Mouse (Mus musculus) cerebellum, postnatal 14 days (tissue): ENCODE data around the gene Sh2d1a.

Experiments used
- DNase-seq, 2 experiments: peaks; one replicate each; pipeline ENCODE4 v3.0.0; 2021; ENCODE audit warnings: mixed read lengths in 2 of 2

Gene Sh2d1a

DNA sequence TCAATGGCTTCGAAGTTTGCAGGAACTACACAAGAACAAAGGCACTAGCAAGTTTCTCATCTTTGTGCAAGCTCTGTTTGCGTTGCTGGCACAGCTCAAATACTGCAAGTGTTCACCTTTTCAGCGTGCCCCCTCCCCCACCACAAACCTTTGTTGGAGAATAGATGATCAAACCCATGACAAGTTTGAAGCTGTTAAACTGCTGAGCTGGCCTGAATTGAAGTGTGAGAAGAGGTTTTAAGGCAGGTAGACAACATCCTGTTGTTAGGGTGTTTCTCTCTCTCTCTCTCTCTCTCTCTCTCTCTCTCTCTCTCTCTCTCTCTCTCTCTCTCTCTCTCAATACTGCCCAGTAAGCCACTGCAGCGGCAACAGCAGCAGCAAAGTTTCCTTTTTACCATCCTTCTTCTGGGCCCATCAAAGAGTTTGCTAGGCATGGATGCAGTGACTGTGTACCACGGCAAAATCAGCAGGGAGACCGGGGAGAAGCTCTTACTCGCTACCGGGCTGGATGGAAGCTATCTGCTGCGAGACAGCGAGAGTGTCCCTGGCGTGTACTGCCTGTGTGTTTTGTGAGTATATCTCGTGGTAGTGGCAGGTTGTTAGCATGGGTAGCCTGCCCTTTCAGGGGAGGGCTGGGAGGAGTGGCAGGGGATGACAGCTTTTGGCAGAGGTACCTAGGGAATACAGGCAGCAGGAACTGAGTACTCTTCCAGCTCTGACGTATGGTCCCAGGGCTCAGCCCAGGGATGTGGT, at the start of gene Sh2d1a:
TSS of gene Sh2d1a (plus strand) at position 163 of the 753 bp plus-strand sequence.
- no peak for DNase-seq

DNA sequence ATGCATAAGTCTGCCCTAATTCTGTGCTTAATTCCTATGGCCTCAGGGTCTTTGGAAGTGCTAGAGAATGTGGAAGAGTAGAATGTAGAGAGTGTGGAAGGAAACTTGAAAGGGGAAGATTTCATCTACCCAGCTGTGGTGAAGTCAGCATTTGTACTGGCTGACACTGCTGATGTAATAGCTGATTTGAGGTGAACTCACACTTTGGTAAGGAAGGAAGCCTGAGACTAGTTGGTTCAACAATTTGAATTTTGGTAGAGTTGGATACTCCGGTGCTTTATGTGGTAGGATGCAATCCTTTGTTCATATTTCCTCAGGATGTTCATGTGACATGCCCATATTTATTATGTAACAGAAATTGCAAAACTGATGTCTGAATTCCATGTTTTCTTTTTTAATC, 49.3 kb upstream of the Sh2d1a start:
- no peak for DNase-seq

DNA sequence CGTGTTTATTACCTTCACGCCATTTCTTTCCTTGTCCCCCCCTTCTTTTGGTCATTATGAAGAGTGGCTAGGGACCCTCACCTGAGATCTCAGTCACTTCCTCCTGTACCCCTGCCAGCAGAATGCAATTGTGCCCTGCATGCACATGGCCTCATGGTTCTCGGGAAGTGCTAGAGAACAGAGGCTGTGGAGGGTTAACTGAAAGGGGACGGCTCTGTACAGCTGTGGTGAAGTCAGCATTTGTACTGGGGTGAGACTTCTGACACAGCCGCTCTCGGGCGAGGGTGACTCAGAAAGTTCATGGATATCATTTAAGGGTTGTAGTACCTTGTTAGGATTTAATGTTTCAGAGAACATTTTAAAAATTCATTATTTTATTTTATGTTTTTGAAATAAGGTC, 47.7 kb upstream of the Sh2d1a start:
- no peak for DNase-seq

DNA sequence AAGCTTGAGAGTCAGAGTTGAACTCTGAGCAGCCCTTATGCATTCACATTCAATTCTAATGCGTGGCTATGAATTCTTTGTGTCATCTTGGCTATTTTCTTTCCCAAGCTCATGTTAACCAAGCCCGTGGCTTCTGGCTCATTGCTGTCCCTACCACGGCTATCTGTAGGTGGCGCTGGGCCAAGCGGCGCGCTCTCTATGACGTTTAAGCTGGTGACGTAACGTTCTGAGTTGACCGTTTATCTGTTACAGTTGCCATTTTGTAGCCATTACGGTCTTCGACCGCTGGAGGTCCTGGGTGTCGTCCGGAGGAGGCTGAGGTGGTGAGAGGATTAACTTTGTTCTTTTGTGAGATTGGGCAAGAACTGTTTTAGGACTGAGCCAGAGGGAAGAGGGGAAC, 12.8 kb upstream of the Sh2d1a start, which contains the start of gene Tex13c2:
TSS of gene Tex13c2 (plus strand) at position 246 of the 400 bp plus-strand sequence.
- DNase-seq = no peak

DNA sequence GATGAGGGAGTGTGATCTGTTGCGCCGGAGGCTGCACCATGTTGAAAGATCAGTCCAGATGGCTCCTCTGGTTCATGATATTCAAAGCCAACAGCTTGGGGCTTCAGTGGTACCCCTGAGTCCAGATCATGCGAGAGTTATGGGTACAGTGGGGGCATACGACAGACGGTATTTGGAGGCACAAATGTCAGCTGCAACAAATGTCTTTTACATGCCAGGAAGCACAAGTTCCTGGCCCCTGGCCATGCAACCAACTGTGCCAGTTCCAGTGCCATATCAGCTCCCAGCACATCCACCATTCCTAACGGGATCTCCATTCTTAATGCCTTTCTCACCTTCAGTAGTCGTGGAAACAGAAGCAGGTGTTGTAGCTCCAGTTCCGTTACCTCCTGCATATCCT, 11.9 kb upstream of the Sh2d1a start:
- DNase-seq = peak; percentile 54 to 65

DNA sequence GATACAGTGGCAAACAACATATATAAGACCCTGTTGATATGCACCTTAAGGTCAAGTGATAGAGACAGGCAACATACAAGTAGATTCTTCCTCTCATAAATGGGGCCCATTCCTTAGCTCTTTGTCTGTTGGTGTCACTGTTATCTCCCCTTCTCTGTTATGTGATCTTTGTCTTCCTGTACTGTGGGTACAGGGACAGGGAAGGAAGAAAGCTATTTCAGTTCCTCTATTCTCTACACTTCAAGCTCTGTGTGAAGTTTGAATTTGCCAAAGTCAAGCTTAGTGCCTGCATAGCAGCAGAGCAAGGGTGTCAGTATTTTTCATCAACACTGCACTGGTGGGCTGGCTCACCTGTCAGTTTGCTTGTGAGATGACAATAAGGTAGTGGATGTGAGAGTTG, 1.7 kb upstream of the Sh2d1a start:
- DNase-seq = no peak

DNA sequence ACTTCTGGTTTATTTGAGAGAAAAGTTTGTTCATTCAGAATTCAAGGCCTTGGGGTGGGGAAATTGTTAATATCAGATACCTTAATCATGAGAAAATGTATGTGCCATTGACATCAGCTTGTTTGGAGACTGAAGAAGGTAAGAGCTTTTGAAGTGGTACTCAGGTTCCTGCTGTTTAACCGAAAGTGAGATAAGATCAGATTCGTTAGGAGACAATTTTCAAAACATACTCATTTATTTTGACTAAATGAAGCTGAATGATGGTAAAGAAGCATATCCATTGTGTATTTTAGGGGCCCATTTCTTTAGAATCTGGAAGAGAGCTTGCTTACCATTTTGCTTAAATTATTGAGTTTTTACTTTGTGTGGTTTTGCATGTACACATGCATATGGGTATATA, 8.9 kb downstream of the Sh2d1a start:
- DNase-seq = no peak

DNA sequence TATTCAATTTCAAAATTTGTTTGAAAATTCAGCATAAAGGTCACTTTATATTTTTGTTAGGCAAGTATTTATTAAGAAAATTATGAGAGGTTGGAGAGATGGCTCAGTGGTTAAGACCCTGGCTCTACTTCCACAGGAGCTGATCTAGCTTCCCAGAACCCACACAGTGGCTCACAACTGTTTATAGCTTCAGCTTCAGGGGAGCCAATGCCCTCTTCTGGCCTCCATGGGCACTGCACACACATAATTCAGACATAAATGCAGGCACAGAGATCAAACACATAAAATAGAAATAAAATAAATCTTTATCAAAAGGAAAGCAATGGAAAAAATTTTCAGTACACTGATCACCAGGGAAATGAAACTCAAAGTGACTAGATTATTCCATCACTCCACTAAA, 10.3 kb downstream of the Sh2d1a start:
- no peak for DNase-seq

DNA sequence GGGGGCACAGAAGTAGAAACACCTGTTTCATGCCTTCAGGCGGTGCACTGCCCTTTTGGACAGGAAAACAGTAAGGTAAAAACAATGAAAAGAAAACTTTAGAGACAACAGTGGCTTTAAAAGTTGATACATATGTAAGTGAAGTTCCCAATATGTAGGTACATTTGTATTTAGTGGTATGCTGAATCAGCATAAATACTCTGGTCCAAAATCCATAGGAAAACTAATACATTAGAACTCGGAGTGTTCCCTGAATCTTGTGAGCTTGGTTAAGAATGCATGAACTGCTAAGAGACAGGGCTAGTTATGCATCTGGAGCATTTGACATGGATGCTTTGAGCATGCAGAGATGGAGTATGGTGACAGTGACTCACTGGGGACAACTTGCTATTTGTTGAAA, 20.6 kb downstream of the Sh2d1a start:
- DNase-seq = no peak

DNA sequence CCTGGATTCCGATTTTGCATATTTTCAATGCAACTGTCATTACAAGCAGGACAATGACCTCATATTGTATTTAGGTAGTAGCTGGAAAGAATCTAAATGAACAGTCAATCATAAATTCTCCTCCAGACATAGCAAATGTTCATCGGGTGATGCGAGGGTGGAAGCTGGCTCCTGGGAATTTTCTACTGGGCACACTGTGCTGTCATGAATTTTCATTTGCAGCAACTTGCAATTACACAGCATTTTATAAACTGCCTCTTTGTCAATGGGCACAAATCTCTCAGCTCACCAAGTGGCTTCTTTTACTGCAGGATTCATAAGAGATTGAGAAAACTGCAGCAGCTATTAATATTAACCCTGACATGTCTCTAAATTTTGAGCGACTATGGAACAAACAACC, 28.4 kb downstream of the Sh2d1a start:
- DNase-seq = no peak

DNA sequence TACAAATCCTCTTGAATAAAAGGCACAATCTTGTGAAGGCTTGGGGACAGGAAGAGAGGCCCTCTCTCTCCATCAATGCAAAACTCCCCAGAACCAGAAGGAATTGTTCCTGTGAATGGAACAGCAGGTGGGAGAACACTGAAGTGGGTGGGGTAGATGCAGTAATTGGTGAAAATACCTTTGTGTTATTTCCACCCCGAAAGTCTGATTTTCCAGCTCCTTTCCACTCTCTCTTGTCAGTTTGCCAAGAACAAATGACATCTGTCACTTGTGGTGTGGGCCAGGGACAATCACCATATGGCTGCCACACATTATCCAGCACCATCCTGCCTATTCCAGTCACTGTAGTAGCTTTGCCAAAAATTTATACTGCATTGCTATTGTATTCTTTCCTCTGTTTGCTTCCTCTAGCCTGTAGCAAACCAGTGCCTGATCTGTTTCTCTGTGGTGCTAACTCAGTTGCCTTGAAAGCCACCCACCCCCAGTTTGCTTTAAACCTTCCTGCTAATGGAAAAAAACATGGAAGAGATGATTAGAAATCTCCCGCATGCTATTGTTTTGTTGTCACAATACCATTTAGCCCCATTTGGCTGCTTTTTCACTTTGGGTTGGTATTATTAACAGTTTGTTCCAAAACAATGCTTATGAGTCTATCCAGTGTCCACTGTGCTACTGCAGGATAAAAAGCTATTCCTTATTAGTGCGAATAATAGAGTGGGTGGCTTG, 37.9 kb downstream of the Sh2d1a start:
- peak; percentile 47 to 77 for DNase-seq

DNA sequence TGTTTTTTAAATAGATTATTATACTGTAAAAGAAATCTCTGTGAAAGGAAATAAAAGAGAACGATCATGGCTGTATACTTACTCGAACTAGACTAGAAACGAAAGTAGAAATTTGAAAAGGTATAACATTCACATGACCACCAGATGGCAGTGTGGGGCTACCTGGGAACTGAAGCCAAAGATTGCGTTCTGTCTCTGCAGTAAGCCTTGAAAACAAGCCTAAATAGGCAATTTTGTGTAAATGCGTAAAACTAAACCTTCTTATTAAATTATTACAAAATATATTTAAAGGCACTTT, 38.5 kb downstream of the Sh2d1a start:
- DNase-seq = peak; percentile 86 to 89

DNA sequence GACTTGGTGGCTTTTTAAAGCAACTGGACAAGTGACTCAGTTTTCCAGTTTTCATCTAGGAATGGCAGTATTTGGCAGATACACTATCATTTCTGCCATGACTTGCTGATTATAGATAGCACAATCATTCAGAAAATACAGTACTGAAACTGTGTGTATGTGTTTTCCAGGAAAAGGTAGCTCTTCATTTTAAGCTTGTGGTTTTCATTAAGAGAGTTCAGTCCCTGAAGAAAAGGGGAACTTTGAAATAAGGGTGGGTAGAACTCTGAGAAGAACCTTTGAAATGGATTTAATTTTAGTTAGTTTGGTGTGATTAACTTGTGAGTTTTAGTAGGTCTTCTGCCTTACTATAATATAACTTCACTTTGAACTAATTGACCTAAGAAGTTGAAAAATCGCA, 42.8 kb downstream of the Sh2d1a start:
- DNase-seq = no peak

DNA sequence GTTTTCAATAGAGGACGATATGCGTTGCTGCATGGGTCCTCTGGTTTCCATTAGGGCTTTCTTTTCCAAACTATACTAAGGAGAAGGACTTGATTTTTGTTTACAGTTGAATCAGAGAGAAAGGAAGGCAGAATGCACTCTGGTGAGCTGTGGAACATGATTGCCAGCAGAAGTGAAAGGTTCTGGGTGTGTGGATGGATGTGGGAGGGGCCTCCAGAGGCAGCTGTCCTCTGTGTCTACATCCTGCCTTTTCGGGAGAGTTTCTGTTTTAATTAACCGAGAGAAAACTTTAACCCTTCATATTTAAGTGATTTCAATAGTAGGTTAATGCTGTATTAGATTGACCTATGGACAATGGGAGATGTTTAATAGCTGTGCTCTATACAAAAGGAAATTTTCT, 46.3 kb downstream of the Sh2d1a start:
- DNase-seq = no peak

DNA sequence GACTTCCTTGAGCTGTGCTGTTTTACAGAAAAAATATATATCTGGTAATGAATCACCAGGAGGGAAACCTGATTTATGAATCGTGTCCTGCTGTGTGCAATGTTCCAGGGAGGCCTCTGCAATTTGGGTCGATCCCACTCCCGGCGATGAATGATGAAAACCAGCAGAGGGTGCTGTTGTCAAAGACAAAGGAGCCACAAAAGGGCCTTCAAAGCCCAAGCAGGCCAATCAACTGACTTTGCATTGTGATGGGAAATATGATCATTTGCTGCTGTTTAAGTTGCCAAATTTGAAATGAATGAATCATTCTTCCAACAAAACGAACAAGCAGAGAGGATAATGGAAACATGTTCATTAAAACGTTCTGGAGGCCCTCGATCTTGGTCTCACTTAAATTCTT, 55.0 kb downstream of the Sh2d1a start:
- peak; percentile 67 to 71 for DNase-seq

DNA sequence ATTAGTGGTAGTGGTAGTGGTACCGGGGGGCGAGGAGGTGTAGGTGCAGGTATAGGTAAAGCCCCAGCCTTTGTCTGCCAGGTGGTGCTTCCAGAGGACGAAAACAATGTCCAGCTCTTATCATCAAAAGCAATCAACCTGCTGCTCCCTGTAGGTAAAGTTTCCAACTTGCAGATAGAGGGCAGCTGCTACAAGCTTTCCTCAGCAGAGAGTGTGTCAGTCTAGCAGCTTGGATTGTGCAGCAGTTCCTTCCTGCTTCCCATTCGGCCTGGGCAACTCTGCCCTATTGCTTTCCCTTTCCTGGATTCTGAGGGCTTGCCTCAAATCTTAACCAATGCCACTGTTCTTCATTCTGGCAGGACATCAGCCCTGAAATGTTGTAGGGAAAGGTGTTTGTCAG, 56.4 kb downstream of the Sh2d1a start:
- DNase-seq = no peak
